Mouse (Mus musculus): Measurements from ENCODE around the gene Psma5.
"Not testable (repeated sequence)": the region's sequence is repeated elsewhere in the genome, so short reads cannot be mapped to it uniquely, and the experiment has no call there.

Psma5 gene

DNA sequence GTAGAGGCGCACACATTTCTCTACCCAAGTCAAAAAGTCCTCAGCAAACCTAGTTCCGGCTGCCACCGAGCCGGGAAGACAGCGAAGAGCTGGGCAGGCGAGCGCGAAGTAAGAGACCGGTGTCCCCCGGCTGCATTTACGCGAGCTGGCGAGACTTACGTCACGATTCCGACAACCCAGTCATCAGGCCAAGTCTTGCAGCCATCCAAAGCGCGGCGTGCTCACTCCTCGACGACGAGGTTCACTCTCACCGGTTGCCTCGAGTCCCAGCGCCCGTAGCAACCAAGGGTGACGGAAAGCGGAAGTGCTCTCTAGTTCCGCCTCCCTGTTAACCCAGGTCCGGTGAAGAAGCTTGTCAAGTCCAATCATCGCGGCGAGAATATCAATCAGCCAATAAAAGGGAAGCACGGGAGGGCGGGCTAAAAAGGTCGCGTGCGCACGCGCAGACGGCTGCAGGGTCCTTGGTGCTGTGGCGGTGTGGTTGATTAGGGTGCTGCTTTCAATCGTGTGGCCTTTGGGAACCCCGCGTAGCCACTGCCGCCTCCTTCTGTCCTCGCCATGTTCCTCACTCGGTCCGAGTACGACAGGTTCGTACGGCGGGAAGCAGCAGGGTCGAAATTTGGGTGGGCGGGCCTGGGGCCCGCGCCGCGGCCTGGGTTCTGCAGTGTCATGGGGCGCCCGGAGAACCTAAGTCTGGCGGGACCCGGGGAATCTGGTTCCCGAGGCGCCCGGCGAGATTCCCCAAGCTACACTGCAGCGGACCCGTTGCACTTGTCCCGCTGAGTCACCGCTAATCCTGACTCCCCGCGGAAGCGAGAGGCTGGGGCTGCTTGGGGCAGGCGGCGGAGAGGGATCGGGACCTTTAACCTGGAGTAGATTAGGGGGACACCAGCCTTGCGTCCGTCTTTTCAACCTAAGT lies at the start of gene Psma5:
Gene Psma5, plus strand, starts transcription at position 208 of the 919 bp plus-strand sequence.
- peak; percentile 90 for DNase-seq

DNA sequence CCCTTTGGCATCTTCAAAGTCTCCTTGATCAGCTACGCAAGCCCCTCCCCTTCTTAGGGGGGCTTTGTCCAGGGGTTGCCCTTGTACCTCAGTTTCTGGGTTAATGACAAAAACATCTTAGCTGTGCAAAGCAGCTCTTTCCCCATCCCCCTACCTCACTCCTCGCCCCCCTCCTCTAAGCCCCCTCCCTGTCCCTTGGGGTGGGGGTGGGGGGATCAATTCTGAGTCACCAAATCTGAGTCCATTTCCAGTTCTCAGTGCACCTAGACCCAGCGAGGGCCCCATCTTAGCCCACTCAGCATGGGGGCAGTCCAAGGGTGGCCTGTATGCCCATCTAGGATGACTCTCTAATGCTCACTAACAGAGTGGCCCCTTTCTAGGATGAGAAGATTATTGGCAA lies 47.7 kb upstream of the Psma5 start:
- DNase-seq: no peak

DNA sequence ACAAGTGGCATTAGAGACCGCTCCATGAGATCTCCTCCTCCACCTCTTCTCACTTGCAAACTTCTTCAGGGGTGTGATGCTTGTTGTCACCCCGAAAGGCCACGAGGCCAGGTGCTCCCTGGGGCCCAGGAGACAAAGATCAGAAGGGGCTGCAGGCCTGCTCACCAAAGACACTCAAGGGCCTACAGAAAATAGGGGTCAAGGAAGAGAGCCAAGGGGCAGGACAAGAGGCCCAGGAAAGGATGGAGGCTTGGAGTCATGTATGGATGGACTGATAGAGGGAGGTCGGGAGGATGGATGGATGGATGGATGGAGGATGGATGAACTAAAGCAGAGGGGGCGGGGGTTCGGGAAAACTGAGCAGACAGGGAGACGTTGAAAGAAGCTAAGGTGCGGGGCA lies 47.2 kb upstream of the Psma5 start:
- DNase-seq: no peak

GRCm38 (mm10) chr3:108209946-108210770 lies 46.6 kb upstream of the Psma5 start:
- peak; percentile 93 for DNase-seq

- DNase-seq: no peak
These were observed 46.0 kb upstream of the Psma5 start, which contains the start of gene Atxn7l2 for GRCm38 (mm10) chr3:108210771-108211139. Gene Atxn7l2, minus strand, starts transcription at chr3:108210934.

DNA sequence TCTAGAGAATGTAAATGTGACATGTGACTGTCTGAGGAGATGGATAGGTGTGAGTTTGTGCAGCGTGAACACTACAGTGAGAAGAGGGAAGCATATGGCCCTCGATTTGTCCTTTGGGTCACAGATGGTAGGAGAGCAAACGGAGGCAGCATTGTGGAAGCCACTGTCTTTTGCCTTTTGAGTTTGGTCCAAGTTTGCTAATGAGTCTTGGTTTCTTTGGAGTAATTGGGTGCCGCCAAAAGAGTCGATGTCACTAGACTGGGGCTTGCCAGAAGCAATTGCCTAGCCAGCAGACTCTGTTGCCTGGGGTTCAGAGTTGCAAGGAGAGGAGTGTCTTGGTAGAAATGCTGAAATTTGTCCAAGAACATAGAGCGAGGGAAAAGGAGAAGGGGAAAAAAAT lies 44.9 kb upstream of the Psma5 start:
- peak; percentile 38 for DNase-seq

- peak; percentile 25 for DNase-seq
These were observed 44.3 kb upstream of the Psma5 start for GRCm38 (mm10) chr3:108212406-108212805.

- DNase-seq: no peak
These were observed 42.0 kb upstream of the Psma5 start for GRCm38 (mm10) chr3:108214734-108215133.

DNA sequence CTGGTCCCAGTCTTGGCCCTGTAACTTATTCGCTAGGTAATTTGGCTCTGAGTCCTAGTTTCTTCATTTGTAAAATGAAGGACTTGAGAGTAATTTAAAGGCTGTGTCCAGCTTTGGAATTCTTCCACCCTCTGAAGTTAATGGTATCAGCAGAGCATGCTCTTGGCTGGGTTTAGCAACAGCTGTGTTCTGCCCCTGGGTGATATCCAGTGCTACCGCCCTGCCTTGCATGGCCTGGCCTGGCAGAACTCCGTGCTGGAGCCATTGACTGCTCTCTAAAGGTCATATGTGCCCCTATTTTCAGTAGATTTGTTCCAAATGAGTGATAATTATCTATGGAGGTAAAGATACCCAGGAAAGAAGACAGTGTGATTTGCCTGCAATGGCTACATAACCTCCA lies 36.1 kb upstream of the Psma5 start:
- DNase-seq: no peak

DNA sequence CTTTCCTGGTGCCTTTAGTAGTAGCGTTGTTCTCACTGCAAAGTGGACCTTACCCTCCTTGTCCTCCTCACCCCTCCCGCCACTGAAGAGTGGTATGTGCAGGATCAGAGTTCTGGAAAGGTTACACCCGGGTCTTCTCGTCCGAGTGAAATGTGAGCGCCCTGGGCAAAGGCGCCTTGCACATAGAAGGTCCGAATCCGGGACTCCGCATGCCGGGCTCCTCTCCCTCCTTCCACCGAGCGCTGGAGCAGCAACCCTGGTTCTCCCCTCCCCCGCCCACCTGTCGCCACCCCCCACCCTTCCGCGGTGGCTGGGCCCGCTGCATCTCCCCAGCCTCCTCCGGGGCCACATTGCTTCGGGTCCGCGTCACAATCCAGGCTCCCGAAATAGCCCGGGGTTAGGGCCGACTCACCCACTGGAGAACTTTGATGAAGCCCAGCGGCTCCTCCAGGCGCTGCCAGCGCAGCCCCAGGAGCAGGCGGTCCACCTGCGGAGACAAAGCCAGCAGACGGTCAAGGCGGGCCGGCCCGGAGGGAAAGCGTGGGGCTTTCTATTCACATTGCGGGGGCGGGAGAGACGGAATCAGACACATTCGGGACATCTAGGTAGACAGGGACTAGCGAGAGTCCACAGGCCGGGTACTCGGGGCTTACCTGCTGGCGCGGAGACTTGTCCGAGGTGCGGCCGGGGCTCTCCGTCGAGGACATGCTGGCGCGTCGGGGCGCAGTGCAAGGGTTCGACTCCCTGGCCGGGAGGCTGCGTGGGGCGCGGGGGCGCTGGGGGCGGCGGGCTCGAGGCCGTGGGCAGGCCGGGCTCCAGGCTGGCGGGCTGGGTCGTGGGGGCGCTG lies 30.8 kb upstream of the Psma5 start:
- DNase-seq: no peak

- no peak for DNase-seq
These were observed 30.0 kb upstream of the Psma5 start, which contains the start of gene Sypl2 for GRCm38 (mm10) chr3:108226558-108227350. Gene Sypl2, minus strand, starts transcription at chr3:108226648.

DNA sequence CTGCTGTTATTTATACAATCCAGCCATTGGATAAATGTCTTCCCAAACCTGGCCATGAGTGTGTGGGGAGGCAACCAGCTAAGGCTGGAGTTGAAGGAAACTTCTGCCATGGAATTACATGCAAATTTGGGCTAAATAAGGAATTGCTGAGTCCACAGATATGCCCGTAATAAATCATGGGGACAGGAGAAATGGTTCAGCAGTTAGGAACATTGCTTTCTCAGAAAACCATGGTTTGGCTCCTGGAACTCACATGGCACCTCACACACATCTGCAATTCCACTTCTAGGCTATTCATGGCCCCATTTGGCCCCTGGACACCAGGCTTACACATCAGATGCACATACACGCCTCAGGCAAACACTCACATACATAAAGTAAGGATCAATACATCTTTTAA lies 29.2 kb upstream of the Psma5 start:
- no peak for DNase-seq

- DNase-seq: no peak
These were observed 25.1 kb upstream of the Psma5 start for GRCm38 (mm10) chr3:108231646-108232045.

DNA sequence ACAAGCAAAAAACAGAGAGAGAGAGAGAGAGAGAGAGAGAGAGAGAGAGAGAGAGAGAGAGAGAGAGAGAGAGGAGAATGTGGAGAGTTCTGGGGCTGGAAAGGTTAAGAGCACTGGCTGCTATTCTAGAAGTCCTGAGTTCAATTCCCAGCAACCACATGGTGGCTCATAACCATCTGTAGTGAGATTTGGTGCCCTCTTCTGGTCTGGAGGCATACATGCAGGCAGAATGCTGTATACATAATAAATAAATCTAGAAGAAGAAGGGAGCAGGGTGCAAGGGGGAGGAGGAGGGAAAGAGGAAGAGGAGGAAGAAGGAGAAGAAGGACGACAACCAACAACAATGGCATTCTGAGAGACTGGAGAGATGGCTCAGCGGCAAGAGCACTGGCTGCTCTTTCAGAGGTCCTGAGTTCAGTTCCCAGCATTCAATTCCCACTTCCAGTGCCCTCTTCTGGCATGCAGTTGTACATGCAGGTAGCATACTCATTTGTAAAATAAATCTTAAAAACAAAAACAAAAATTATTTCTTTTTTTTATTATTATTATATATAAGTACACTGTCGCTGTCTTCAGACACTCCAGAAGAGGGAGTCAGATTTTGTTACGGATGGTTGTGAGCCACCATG lies 19.1 kb upstream of the Psma5 start:
- DNase-seq: not testable (repeated sequence)

DNA sequence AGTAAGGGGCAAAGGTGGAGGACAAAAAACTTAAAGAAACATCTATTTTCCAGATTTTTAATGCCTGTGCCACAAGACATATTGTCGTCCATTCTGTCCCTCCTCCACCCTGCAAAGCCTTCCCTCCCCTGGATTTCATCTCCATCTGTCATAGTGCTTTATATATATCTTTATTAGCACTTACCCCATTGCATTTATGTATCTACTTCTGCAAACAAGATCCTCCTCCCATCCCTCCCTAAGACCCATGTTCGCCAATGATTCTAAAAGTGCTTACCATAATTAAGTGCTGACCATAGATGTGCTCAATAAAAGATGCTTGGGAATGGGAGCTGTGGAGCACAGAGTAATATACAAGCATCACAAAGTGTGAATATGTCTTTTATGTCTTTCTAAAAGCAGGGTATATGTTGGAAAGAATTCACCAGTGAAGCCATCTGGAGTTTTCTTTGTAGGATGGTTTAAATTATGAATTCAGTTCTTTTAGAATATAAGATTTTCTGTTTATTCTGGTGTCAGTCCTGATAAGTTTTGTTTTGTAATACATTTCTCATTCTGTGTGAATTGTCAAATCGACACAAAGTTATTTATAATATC lies 15.4 kb upstream of the Psma5 start:
- no peak for DNase-seq

GRCm38 (mm10) chr3:108246857-108247256 lies 9.9 kb upstream of the Psma5 start:
- no peak for DNase-seq

GRCm38 (mm10) chr3:108257831-108258500 lies 1.2 kb downstream of the Psma5 start:
- DNase-seq: no peak

GRCm38 (mm10) chr3:108259319-108259718 lies 2.6 kb downstream of the Psma5 start:
- no peak for DNase-seq

DNA sequence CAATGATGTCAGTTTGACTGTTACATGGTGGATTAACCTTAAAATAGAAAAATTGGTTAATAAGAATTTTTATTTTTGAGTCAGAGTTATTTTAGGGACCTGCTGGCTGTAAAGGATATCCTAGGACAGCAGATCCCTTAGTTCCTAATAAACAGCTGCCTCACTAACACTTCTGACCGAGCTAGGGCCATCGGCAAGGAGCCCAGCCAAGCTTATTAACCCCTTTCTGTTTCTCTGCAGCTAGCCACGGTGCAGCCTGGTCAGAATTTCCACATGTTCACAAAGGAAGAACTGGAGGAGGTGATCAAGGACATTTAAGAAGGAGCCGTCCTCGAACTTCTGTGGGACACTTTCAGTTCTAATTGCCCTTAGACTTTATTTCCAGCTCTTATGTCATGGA lies 22.8 kb downstream of the Psma5 start:
- DNase-seq: not testable (repeated sequence)
